Mouse (Mus musculus): ENCODE measurements around the gene Ankrd11. TPM values are rescaled to one million over a fixed set of nuclear protein-coding genes. Genes with fewer than 3 reads are reported as not detected.

The Ankrd11 gene
- polyA plus RNA-seq, 1 experiment from 2014 or later = 53.8 TPM

DNA sequence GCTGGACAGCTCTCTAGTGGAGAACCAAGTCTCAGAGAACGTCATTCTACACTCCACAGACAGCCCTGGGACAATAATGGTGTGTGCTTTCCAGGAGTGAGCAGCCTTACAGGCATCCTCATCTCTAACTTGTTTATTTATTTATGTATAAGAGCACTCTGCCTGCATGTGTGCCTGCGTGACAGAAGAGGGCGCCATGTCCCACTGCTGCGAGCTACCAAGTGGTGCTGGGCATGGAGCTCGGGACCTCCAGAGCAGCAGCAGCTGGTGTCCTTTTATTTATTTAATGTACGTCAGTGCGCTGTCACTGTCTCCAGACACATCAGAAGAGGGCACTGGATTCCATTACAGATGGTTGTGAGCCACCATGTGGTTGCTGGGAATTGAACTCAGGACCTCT is 115.3 kb downstream of the Ankrd11 start:
- Histone ChIP-seq H3K9ac (ENCODE audit: low read depth, low read length) (no peak overlapping the region), H3K4me3 (ENCODE audit: low read depth, low read length) (no peak overlapping the region), H3K4me1 (replicated peaks; ENCODE audit: control insufficient read depth, insufficient read depth, low read length) (peaks cover 47% of the 10 kb centered on the region), H3K27ac (ENCODE audit: low read depth, low read length) (no peak overlapping the region), H3K9me3 (ENCODE audit: control insufficient read depth, low read length) (no peaks in the 10 kb centered on the region), H3K36me3 (ENCODE audit: control insufficient read depth, insufficient read depth, low read length) (no peaks in the 10 kb centered on the region), H3K4me2 (no peak overlapping the region), H3K27me3 (replicated peaks; ENCODE audit: control insufficient read depth, insufficient read depth, low read length) (no peaks in the 10 kb centered on the region)
- 77% methylated on average over 7 of the region's 7 CpGs for WGBS
- DNase-seq (ENCODE audit: low spot score) (no peak), ATAC-seq (replicated peaks; ENCODE audit: low FRiP score) (no peak)

DNA sequence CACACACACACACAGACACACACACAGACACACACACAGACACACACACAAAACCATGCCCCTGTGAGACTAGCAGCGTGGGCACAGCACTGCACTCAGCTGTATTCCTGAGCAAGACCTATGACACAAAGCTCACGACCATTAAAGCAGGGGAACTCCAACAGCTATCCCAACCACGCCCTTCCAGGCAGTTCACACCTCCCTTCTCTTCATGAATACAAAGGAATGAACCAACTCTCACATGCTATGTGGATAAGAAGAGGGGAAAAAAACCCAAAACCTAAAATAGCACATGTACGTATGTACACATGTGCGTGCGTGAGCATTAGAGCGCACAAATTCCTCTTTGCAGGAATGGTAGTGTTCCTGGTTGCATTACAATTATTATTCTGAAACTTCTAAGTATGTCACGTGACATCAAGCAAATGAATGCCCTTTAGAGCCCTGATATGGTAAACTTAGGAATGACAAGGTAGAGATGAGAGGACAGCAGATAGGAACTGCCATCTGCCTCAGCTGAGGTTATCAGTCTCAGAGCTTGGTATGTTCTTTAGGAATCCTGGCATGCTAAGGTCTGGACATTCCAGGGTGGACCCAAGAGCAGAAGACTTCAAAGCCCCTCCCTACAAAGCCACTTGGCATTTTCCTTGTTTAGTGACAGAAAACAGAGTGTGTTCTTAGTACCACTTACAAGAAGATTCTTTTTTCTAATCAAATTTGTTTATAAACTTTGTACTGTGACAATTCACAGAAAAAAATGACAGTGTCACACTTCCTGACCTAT is 115.9 kb downstream of the Ankrd11 start:
- Histone ChIP-seq H3K36me3 (ENCODE audit: control insufficient read depth, insufficient read depth, low read length) (no peaks in the 10 kb centered on the region), H3K27ac (ENCODE audit: low read depth, low read length) (no peak overlapping the region), H3K27me3 (replicated peaks; ENCODE audit: control insufficient read depth, insufficient read depth, low read length) (no peaks in the 10 kb centered on the region), H3K4me1 (replicated peaks; ENCODE audit: control insufficient read depth, insufficient read depth, low read length) (peaks cover 46% of the 10 kb centered on the region), H3K4me2 (no peak overlapping the region), H3K9me3 (ENCODE audit: control insufficient read depth, low read length) (no peaks in the 10 kb centered on the region), H3K4me3 (ENCODE audit: low read depth, low read length) (no peak overlapping the region), H3K9ac (ENCODE audit: low read depth, low read length) (no peak overlapping the region)
- DNase-seq (ENCODE audit: low spot score) (no peak), ATAC-seq (replicated peaks; ENCODE audit: low FRiP score) (no peak)
- WGBS = 83% methylated on average over 8 of the region's 8 CpGs

DNA sequence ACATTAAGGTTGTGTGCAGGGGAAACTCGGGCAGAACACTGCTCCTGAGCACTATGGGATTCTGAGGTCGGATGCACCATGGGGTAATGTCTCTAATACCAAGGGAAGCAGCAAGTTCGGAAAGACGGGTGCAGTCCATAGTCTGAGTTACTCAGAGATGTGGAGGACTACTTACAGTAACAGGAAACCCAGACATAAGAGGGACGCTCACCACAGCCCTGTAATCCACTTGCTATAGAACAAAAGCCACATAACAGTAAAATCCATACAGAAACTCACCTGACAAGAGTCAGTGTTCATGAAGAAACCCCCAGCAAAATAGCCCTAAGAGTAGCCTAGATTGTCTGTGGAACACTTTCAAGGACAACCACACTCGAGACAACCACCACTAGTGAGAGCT is 118.0 kb downstream of the Ankrd11 start:
- H3K4me2 ChIP-seq = no peak overlapping the region
- no peak overlapping the region for H3K27ac ChIP-seq (ENCODE audit: low read depth, low read length)
- 65% methylated on average over 6 of the region's 6 CpGs for WGBS
- no peak overlapping the region for H3K9ac ChIP-seq (ENCODE audit: low read depth, low read length)
- H3K9me3 ChIP-seq (ENCODE audit: control insufficient read depth, low read length) = no peaks in the 10 kb centered on the region
- no peak overlapping the region for H3K4me3 ChIP-seq (ENCODE audit: low read depth, low read length)
- no peaks in the 10 kb centered on the region for H3K27me3 ChIP-seq (replicated peaks; ENCODE audit: control insufficient read depth, insufficient read depth, low read length)
- no peak for DNase-seq (ENCODE audit: low spot score)
- no peak for ATAC-seq (replicated peaks; ENCODE audit: low FRiP score)
- H3K4me1 ChIP-seq (replicated peaks; ENCODE audit: control insufficient read depth, insufficient read depth, low read length) = peaks cover 39% of the 10 kb centered on the region
- no peaks in the 10 kb centered on the region for H3K36me3 ChIP-seq (ENCODE audit: control insufficient read depth, insufficient read depth, low read length)

DNA sequence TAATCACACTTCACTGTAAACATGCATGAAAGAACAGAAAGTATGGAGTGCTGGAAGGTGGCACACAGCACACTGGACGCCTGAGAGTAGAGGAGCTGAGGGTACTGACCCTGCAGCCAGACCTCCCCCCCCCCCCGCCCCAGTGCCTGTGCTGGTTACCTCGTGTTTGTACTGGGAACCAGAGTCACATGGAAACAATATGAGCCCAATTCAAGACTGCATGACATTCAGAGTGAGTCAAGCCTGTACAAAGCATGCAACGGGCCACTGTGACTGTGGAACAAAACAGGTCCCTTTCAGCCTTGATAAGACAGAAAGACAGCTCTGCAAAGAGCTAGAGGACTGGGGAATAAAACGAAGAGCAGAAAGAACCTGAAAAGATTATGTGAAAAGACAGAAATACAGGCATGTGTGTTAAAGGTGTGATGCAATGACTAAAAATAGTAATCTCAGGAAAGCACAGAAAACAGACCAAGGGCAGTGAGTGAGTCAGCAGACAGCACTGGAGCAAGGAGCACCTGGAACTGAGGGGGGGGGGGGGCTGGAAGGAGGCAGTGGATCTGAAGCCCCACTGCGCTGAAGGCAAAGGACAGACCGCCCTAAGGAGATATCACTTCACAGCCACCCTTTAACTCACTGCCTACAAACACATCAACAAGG is 118.5 kb downstream of the Ankrd11 start:
- WGBS = 51% methylated on average over 7 of the region's 7 CpGs
- Histone ChIP-seq H3K4me3 (ENCODE audit: low read depth, low read length) (no peak overlapping the region), H3K4me1 (replicated peaks; ENCODE audit: control insufficient read depth, insufficient read depth, low read length) (peaks cover 44% of the 10 kb centered on the region), H3K27me3 (replicated peaks; ENCODE audit: control insufficient read depth, insufficient read depth, low read length) (no peaks in the 10 kb centered on the region), H3K9ac (ENCODE audit: low read depth, low read length) (no peak overlapping the region), H3K27ac (ENCODE audit: low read depth, low read length) (no peak overlapping the region), H3K4me2 (0 out of 2 replicates have a peak overlapping the region, but pooled peaks have one; percentile 4), H3K36me3 (ENCODE audit: control insufficient read depth, insufficient read depth, low read length) (no peaks in the 10 kb centered on the region), H3K9me3 (ENCODE audit: control insufficient read depth, low read length) (no peaks in the 10 kb centered on the region)
- no peak for ATAC-seq (replicated peaks; ENCODE audit: low FRiP score)
- DNase-seq (ENCODE audit: low spot score) = no peak

DNA sequence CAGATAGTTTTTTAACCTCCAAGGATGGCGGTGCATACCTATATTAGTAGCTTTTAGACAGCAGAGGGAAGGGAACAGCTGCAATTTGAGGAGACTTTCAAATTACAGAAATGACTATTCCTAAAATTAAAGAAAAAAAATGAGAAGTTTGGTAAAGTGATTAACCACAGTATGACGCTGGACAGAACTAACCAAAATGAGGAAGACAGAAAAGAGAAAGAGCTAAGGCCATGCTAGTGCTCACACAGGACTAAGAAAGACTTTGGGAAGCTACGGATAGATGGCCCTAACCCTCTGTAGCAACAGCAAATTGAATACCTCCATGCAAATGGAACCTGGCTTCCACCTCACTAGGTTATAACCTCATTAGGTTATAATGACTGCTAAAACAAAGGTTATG is 119.1 kb downstream of the Ankrd11 start:
- Histone ChIP-seq H3K27ac (ENCODE audit: low read depth, low read length) (no peak overlapping the region), H3K4me3 (ENCODE audit: low read depth, low read length) (no peak overlapping the region), H3K4me2 (no peak overlapping the region), H3K27me3 (replicated peaks; ENCODE audit: control insufficient read depth, insufficient read depth, low read length) (no peaks in the 10 kb centered on the region), H3K36me3 (ENCODE audit: control insufficient read depth, insufficient read depth, low read length) (no peaks in the 10 kb centered on the region), H3K9me3 (ENCODE audit: control insufficient read depth, low read length) (no peaks in the 10 kb centered on the region), H3K4me1 (replicated peaks; ENCODE audit: control insufficient read depth, insufficient read depth, low read length) (peaks cover 49% of the 10 kb centered on the region), H3K9ac (ENCODE audit: low read depth, low read length) (no peak overlapping the region)
- 77% methylated on average over 3 of the region's 3 CpGs for WGBS
- DNase-seq (ENCODE audit: low spot score) (no peak), ATAC-seq (replicated peaks; ENCODE audit: low FRiP score) (no peak)

DNA sequence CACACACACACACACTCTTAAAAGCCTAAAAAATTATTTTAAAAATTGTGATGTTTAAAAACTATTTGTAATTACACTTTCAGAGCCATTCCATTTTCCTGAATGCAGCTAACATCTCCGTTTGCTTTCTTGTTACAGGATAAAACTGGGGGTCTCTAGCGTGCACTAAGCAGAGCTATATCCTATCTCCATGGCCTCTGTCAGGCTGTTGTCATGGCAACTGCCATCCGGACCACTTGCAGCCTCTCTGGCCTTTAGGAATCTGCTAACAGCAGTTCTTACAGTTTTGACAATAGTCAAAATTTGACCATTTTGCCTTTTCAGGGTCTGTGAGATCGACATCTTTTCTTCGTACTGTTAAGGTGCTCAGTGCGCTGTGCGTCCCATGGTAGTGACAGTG is 121.2 kb downstream of the Ankrd11 start:
- 83% methylated on average over 7 of the region's 7 CpGs for WGBS
- H3K9me3 ChIP-seq (ENCODE audit: control insufficient read depth, low read length) = no peaks in the 10 kb centered on the region
- H3K4me3 ChIP-seq (ENCODE audit: low read depth, low read length) = no peak overlapping the region
- no peaks in the 10 kb centered on the region for H3K27me3 ChIP-seq (replicated peaks; ENCODE audit: control insufficient read depth, insufficient read depth, low read length)
- peaks cover 44% of the 10 kb centered on the region for H3K4me1 ChIP-seq (replicated peaks; ENCODE audit: control insufficient read depth, insufficient read depth, low read length)
- no peak overlapping the region for H3K27ac ChIP-seq (ENCODE audit: low read depth, low read length)
- H3K9ac ChIP-seq (ENCODE audit: low read depth, low read length) = no peak overlapping the region
- DNase-seq (ENCODE audit: low spot score) (no peak), ATAC-seq (replicated peaks; ENCODE audit: low FRiP score) (no peak)
- H3K36me3 ChIP-seq (ENCODE audit: control insufficient read depth, insufficient read depth, low read length) = no peaks in the 10 kb centered on the region
- H3K4me2 ChIP-seq = no peak overlapping the region

DNA sequence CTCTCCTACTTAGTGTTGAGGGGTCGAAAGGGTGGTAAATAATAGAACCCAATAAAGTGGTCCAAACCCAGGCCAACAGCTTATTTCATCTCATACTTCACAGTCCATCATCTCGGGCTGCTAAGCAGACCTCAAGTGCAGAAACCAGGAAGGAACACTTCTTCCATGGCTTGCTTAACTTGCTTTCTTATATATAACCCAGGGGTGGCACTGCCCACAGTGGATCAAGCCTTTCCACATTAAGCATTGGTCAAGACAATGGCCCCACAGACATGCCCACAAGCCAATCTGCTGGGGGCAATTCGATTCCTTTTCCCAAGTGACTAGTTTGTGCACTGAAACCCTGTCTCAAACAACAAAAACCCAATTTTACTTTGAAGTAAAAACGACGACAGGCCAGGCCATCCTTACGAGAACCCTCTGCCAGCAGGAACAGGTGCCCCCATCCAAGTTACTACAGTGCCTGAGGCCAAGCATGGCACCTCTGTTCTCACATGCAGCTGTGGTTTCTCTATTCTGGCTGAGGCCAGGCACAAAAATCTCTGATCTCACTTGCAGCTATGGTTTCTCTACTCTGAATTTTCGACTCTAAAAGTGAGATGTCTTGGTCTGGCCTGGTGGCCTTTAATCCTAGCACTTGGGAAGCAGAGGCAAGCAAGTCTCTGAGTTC is 123.5 kb downstream of the Ankrd11 start:
- Histone ChIP-seq H3K27ac (ENCODE audit: low read depth, low read length) (no peak overlapping the region), H3K27me3 (replicated peaks; ENCODE audit: control insufficient read depth, insufficient read depth, low read length) (no peaks in the 10 kb centered on the region), H3K9me3 (ENCODE audit: control insufficient read depth, low read length) (no peaks in the 10 kb centered on the region), H3K4me1 (replicated peaks; ENCODE audit: control insufficient read depth, insufficient read depth, low read length) (peaks cover 28% of the 10 kb centered on the region), H3K4me3 (ENCODE audit: low read depth, low read length) (no peak overlapping the region), H3K4me2 (no peak overlapping the region), H3K9ac (ENCODE audit: low read depth, low read length) (no peak overlapping the region), H3K36me3 (ENCODE audit: control insufficient read depth, insufficient read depth, low read length) (peaks cover 11% of the 10 kb centered on the region; the same call in 1 of the 2 replicates)
- ATAC-seq (replicated peaks; ENCODE audit: low FRiP score) (no peak), DNase-seq (ENCODE audit: low spot score) (no peak)
- 83% methylated on average over 7 of the region's 7 CpGs for WGBS

DNA sequence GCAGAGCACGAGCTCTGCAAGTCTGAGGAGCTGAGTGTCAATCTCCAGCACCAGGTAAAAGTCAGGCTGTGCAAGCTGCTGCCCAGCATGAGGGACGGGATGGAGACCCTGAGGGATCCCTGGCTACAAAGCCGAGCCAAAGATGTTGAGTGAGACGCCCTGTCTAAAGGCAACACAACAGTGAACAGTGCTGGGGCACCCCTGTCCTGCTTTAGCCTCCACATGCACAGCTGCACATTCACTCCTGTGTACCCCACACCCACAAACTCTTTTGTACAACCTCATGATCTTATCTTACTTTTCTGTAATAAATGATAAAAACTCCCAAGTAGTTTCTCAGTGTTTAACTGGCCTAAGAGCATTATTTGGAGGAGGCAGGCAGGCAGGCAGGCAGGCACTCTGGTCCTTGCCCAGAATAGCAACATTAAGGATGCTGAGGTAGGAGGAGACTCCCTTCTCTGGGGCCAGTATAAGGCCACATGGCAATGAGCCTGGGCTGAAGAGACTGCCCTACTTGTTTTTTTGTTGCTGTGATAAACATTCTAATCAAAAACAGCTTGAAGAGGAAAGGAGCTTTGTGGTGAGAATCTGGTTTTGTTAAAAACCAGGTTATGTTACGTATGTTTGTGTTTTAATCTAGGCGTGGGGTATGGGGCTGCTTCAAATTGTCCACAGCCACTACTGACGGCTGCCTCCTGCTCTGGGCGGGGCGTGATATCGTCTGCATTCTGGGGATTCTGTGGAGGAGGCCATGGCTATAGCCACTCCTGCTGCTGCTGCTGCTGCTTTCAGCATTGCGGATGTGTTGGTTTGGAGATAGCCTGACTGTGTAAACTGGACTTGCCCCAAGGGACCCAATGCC is 124.3 kb downstream of the Ankrd11 start:
- Histone ChIP-seq H3K36me3 (ENCODE audit: control insufficient read depth, insufficient read depth, low read length) (peaks cover 13% of the 10 kb centered on the region; the same call in 1 of the 2 replicates), H3K27me3 (replicated peaks; ENCODE audit: control insufficient read depth, insufficient read depth, low read length) (no peaks in the 10 kb centered on the region), H3K4me2 (peak overlapping the region; percentile 28), H3K9me3 (ENCODE audit: control insufficient read depth, low read length) (no peaks in the 10 kb centered on the region), H3K4me3 (ENCODE audit: low read depth, low read length) (no peak overlapping the region), H3K27ac (ENCODE audit: low read depth, low read length) (no peak overlapping the region; the same call in none of the 2 replicates), H3K4me1 (replicated peaks; ENCODE audit: control insufficient read depth, insufficient read depth, low read length) (peaks cover 26% of the 10 kb centered on the region), H3K9ac (ENCODE audit: low read depth, low read length) (no peak overlapping the region)
- DNase-seq (ENCODE audit: low spot score) (no peak), ATAC-seq (replicated peaks; ENCODE audit: low FRiP score) (peak; percentile 56)
- 48% methylated on average over 11 of the region's 11 CpGs for WGBS
